Mouse (Mus musculus): ENCODE results near the gene Pabpc6.

DNA sequence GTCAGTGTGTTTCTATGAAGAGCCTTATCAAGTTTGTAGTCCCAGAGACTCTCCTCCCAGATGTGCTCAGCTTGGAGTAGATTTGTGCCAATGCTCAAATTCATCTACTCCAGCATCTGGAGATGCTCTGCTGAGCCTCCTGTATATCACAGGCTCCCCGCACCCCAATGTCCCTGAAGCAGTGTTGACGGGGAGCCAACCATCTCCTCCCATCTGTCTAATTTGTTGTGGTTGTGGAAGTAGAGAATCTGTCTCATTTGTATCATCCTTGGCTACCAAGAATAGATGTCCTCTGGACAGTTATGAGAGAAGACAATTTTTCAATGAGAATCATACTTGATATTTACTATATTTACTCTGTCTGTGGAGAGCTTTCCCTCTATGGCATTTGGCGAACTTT is 39.4 kb upstream of the Pabpc6 start:
- TF ChIP-seq POLR2A (IDR thresholded peaks at IDR 0.05; ENCODE audit: extremely low read depth, insufficient read depth, low read length) (no peak), CTCF (IDR thresholded peaks at IDR 0.05; ENCODE audit: low read depth, low read length) (no peak)

Measured in liver, adult 2 months (tissue).